8 mouse cellular contexts compared by ENCODE assay signal in the genomic region with DNA sequence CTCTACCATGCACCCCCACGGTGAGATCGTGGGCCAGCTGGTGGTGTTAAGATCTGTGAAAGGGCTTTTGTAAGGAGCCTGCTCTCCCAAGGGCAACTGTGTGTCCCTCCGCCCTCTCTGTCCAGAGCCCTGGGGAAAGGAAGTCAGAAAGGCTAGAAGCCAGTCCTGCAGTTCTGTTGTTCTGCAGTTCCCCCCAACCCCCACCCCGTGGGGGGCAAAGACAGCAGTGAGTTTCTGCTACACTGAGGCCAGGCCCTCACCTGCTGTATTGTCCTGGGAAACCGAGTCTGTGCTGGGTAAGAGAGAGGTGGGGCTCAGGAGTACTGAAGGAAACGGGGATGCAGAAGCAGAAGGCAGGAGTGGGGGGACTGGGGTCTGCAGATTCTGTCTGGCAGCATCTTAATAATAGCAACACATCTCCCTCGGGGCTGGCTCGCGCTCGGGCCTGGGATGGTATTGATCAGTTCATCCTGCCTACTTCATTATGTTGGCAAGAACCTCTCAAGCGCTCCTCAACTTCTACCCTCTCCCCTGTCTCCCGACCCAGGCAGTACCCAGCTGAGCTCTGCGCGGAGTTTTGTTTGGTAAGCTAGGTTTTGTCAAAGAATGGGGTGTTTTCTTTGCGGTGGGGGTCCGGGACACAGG. TPM values are rescaled to one million over a fixed set of nuclear protein-coding genes. Genes with fewer than 3 reads are reported as not detected.
DNase-seq lines count a peak whose midpoint lies in the region; ATAC-seq and TF ChIP-seq lines count a peak whose summit lies in the region.

A gene (plus strand): TSS at position 336 of the 645 bp plus-strand sequence.

- H3K9ac ChIP-seq in kidney, embryonic 14.5 days (ENCODE audit: low read depth, low read length): peak within 1 kb of the TSS; percentile 50

- peaks cover 3% of the 10 kb centered on the region; the same call in 1 of the 2 replicates for H3K4me1 ChIP-seq in kidney, embryonic 14.5 days (ENCODE audit: control insufficient read depth, insufficient read depth, low read length)
- peaks cover 2% of the 10 kb centered on the region; the same call in 1 of the 2 replicates for H3K4me1 ChIP-seq in bone marrow, adult 2 months (ENCODE audit: control insufficient read depth, insufficient read depth, low read length)
- H3K4me1 ChIP-seq in embryonic fibroblast, embryonic 13.5 days (ENCODE audit: control insufficient read depth, insufficient read depth, low read length): no peaks in the 10 kb centered on the region

- TF ChIP-seq POLR2A in bone marrow, adult 2 months (IDR thresholded peaks at IDR 0.05; ENCODE audit: borderline replicate concordance, control insufficient read depth, low read depth, low read length): no peak
- TF ChIP-seq POLR2A in embryonic fibroblast, embryonic 13.5 days (IDR thresholded peaks at IDR 0.05; ENCODE audit: low read depth, low read length): no peak

- no peaks in the 10 kb centered on the region for H3K36me3 ChIP-seq in kidney, embryonic 14.5 days (ENCODE audit: control insufficient read depth, insufficient read depth, low read length)

- 4% methylated on average over 16 of the region's 16 CpGs for WGBS in kidney, embryonic 14.5 days
- WGBS in bone marrow, adult 2 months: 13% methylated on average over 16 of the region's 16 CpGs

- no peak for DNase-seq in kidney, adult 11 months
- peak; percentile 22 for DNase-seq in left cerebral cortex, postnatal 4 days
- peak; percentile 39 for DNase-seq in retina, embryonic 14.5 days (ENCODE audit: low spot score)
- no peak for DNase-seq in urinary bladder, adult 2 months (ENCODE audit: low spot score)
- DNase-seq in kidney, adult 9 months: no peak

- no peak for TF ChIP-seq CTCF in bone marrow, adult 2 months (IDR thresholded peaks at IDR 0.05; ENCODE audit: control insufficient read depth, insufficient read depth, low read length)
- no peak for TF ChIP-seq CTCF in embryonic fibroblast, embryonic 13.5 days (IDR thresholded peaks at IDR 0.05; ENCODE audit: borderline replicate concordance, insufficient read depth, low read length)

- H3K27me3 ChIP-seq in kidney, embryonic 14.5 days (ENCODE audit: control insufficient read depth, insufficient read depth, low read length): peaks cover 48% of the 10 kb centered on the region

- peak within 1 kb of the TSS; percentile 97 for H3K4me2 ChIP-seq in kidney, embryonic 14.5 days (replicated peaks; ENCODE audit: low read depth, low read length)

- H3K27ac ChIP-seq in kidney, embryonic 14.5 days (ENCODE audit: low read depth, low read length): no peak within 1 kb of the TSS
- peak within 1 kb of the TSS; percentile 43; the same call in 1 of the 2 replicates for H3K27ac ChIP-seq in bone marrow, adult 2 months (ENCODE audit: control insufficient read depth, insufficient read depth, low read depth, low read length, poor library complexity)
- no peak within 1 kb of the TSS for H3K27ac ChIP-seq in embryonic fibroblast, embryonic 13.5 days (ENCODE audit: insufficient read depth, low read length)

- ATAC-seq in kidney, embryonic 14.5 days (ENCODE audit: low FRiP score, low TSS enrichment): peak; percentile 22; the same call in 1 of the 2 replicates

- peak within 1 kb of the TSS; percentile 56 for H3K4me3 ChIP-seq in kidney, embryonic 14.5 days (ENCODE audit: low read length)
- H3K4me3 ChIP-seq in bone marrow, adult 2 months (replicated peaks; ENCODE audit: control insufficient read depth, low read depth, low read length): peak within 1 kb of the TSS; percentile 28
- peak within 1 kb of the TSS; percentile 35 for H3K4me3 ChIP-seq in embryonic fibroblast, embryonic 13.5 days (ENCODE audit: insufficient read depth, low read length)

- no peaks in the 10 kb centered on the region for H3K9me3 ChIP-seq in kidney, embryonic 14.5 days (ENCODE audit: control insufficient read depth, low read length)

- intact Hi-C loops in left cerebral cortex, postnatal 4 days (cut with DNase I): no loop called here

RNA-seq across cellular contexts. Expression of the gene that starts here (rescaled TPM):
- polyA plus RNA-seq in kidney, embryonic 14.5 days (2014; fragmentation: Nextera tagmentation; extraction: Ambion mirVana): 0.08 and 0.20 TPM in 2 replicates
- polyA plus RNA-seq in bone marrow, adult 2 months (2011; ENCODE audit: insufficient read depth, insufficient read length, low replicate concordance, missing spikeins): 0.81 and 1.9 TPM in 2 replicates
- polyA plus RNA-seq in embryonic fibroblast, embryonic 13.5 days (2011; ENCODE audit: insufficient read length, low read depth, missing spikeins): 0.07 TPM in 1 of 2 replicates, not detected in the other
- 10 to 100 TPM; 21.6 to 21.8 TPM for total RNA-seq in left cerebral cortex, postnatal 4 days (2021)
- 4.9 and 6.2 TPM in 2 replicates for polyA plus RNA-seq in urinary bladder, adult 2 months (2012; rRNA removed)

Comparison
In these comparisons a context has a peak if more than half of its experiments do, and no peak if none do; other contexts are left out.
1. Peak in ATAC-seq, H3K4me3 ChIP-seq, H3K9ac ChIP-seq and H3K4me2 ChIP-seq in kidney, embryonic 14.5 days; RNA of the gene not detected or under 1 TPM.
2. DNase-seq: peak in left cerebral cortex, postnatal 4 days (single experiment) and retina, embryonic 14.5 days (single experiment); none in kidney, adult 11 months (single experiment), urinary bladder, adult 2 months (single experiment) and kidney, adult 9 months (single experiment).
3. Peak in every context shown above with its lines, with median percentiles within 50 percentile points of each other: H3K4me3 ChIP-seq.